Mouse (Mus musculus) bone marrow, adult 2 months (tissue): ENCODE data around the gene Cyb5d2.

ENCODE experiments used
- CTCF ChIP-seq: fragments of 200-500 bp; IDR thresholded peaks from 2 replicates; pipeline ENCODE4 v1.5.1; 2011; ENCODE audit warnings: low read length, control low read depth; ENCODE audit not compliant: control insufficient read depth, insufficient read depth
- POLR2A ChIP-seq: fragments of 200-500 bp; IDR thresholded peaks from 2 replicates; pipeline ENCODE4 v1.6.1; 2011; ENCODE audit warnings: low read depth, mild to moderate bottlenecking, control low read depth, low read length, borderline replicate concordance; ENCODE audit not compliant: control insufficient read depth

DNA sequence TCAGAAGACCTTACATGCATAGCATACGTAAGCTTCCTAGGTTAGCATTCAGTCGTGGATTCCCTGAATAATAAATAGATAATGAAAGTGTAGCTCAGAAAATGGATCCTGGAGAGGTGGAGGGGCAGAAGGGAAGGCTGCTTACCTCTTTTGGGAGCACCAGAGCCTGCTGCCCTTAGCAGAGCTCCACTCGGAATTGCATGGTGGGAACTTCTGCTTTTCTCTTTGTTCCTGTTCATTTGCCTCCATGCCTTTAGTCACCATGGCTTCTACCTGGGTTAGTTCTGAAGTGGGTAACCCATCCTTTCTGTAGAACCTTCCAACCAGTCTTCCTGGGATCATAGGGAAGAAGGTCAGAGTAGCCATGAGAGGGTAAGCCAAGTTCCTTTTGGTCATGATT lies 13.4 kb downstream of the Cyb5d2 start:
- no peak for TF ChIP-seq POLR2A
- TF ChIP-seq CTCF: no peak
